Mouse (Mus musculus): ENCODE measurements around the gene Mfsd11.
A peak's percentile ranks its signal among the peaks of the same experiment; 100 is the strongest.
"Not testable (repeated sequence)": the region's sequence is repeated elsewhere in the genome, so short reads cannot be mapped to it uniquely, and the experiment has no call there.

Mfsd11 gene

GRCm38 (mm10) chr11:116881440-116881839, 29.2 kb downstream of the Mfsd11 start:
- peak; percentile 77 for DNase-seq (ENCODE audit: low read depth, low spot score)

- no peak for DNase-seq (ENCODE audit: low read depth, low spot score)
Measured at GRCm38 (mm10) chr11:116882446-116882845, 30.2 kb downstream of the Mfsd11 start.

GRCm38 (mm10) chr11:116884061-116884460, 31.8 kb downstream of the Mfsd11 start:
- DNase-seq (ENCODE audit: low read depth, low spot score), result no peak

DNA sequence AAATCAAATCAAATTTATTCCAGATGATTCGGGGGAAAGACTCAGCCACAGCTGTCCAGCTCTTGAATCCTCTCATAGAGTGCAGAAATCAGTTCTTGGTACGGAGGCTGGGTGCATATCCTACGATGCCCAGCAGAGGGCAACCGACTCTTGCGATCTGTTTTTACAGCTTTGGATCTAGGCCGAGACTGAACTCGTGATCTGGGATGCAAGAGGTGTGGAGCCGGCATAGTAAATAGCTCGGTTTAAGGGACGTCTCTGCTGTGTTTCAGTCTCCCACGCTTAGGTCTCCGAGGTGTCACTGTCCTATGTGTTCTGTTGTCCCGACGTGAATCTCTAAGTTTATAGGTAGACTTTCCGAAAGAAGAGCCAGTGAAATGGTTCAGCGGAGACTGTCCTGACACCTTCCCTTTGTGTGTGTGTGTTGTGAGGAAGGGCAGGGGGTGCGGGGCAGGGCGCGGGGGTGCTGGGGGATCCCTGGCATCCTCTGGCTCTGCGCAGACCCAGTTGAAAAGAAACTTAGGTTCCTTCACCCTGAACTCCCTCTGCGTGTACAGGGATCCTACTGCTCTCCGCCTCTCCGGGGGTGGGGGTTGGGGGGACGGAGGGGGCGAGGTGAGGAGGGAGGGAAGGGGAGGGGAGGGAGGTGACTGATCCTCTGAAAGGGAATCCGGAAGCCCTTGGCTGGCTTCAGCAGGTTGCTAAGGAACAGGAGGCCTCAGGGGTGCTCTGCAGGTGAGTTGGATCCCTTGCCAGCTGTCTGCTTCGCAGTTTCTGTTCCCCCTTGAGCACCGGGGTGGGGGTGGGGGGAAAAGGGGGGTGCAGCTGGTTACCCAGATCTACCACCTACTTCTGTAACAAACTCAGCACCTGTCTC, 33.3 kb downstream of the Mfsd11 start:
- DNase-seq (ENCODE audit: low read depth, low spot score), result peak; percentile 94

- no peak for DNase-seq (ENCODE audit: low read depth, low spot score)
Measured at GRCm38 (mm10) chr11:116887136-116887535, 34.9 kb downstream of the Mfsd11 start.

- peak; percentile 66 for DNase-seq (ENCODE audit: low read depth, low spot score)
Measured at GRCm38 (mm10) chr11:116893532-116894442, 41.5 kb downstream of the Mfsd11 start.

GRCm38 (mm10) chr11:116895402-116895801, 43.2 kb downstream of the Mfsd11 start:
- DNase-seq (ENCODE audit: low read depth, low spot score), result no peak

DNA sequence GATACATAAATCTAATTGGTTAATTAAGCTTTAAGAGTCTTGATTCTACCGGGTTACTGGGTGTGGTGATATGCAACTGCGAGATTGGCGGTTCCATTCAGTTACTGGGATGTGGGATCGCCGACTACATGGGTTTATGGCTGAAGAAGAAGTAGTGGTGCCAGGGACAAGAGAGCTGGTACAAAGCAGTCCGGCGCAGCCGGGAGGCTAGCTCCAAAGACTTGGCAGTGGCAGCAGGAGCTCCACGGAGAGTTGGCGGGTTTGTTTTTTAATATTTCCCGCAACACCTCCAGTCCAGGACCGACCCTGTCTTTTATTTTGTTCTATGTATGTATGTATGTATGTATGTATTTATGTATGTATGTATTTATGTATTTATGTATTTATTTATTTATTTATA, 47.0 kb downstream of the Mfsd11 start:
- DNase-seq (ENCODE audit: low read depth, low spot score), result no peak

- not testable (repeated sequence) for DNase-seq (ENCODE audit: low read depth, low spot score)
Measured at GRCm38 (mm10) chr11:116902588-116902987, 50.3 kb downstream of the Mfsd11 start.

DNA sequence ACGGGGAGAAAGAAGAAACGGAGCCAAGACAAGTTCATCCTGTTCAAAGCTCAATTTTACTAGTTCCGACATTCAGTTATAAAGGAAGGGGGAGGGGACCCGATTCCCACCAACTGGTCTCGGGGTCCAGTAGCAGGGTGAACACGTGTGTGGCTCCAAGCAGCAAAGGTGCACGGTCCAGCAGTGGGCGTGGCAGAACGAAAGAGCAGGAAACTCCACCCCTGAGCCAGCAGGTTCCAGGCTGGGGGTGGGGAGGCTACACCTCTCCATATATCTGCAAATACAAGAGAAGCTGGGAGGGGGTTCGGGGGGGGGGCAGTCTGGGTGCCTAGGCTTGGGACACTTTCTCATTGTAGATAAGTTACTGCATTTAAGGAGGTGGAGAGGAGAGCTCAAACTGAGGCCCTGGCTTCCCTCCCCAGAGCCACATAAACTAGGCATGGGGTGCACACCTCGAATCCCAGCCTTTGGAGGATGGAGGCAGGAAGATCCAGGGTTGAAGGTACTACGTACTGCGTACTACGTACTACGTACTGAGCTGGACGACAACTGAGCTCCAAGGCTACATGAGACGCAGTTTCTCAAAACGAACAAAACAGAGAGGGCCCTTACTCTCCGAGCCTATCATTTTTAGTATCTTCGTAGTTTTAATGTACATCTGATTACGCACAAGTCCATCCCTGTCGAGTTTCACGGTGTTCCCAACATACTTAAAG, 53.7 kb downstream of the Mfsd11 start:
- peak; percentile 58 for DNase-seq (ENCODE audit: low read depth, low spot score)

DNA sequence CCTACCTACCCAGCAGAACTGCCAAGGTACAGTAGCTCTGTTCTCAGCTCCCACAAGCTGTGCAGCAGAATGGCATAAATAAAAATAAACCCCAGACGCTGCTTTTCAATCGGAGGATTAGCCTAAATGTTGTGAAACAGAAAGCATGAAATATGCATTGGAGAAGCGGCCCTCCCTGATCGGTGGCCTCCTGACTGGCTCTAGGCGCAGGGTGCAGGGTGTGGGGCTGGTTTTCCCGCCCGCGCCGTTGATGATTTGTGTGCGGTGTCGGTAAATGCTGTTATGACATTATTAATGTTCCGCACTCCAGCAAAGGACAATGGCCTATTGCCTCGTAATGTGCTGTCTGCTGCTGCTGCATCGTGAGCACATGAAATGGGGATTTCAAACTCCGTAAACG, 61.3 kb downstream of the Mfsd11 start:
- peak; percentile 64 for DNase-seq (ENCODE audit: low read depth, low spot score)

- DNase-seq (ENCODE audit: low read depth, low spot score), result peak; percentile 51
Measured at GRCm38 (mm10) chr11:116914267-116914885, 62.1 kb downstream of the Mfsd11 start.

- DNase-seq (ENCODE audit: low read depth, low spot score), result no peak
Measured at GRCm38 (mm10) chr11:116915241-116915640, 63.0 kb downstream of the Mfsd11 start.

GRCm38 (mm10) chr11:116917361-116917760, 65.1 kb downstream of the Mfsd11 start:
- peak; percentile 47 for DNase-seq (ENCODE audit: low read depth, low spot score)

GRCm38 (mm10) chr11:116918323-116919185, 66.3 kb downstream of the Mfsd11 start, which contains the start of gene Mgat5b:
TSS of gene Mgat5b (plus strand) at chr11:116918863.
- peak; percentile 87 for DNase-seq (ENCODE audit: low read depth, low spot score)

DNA sequence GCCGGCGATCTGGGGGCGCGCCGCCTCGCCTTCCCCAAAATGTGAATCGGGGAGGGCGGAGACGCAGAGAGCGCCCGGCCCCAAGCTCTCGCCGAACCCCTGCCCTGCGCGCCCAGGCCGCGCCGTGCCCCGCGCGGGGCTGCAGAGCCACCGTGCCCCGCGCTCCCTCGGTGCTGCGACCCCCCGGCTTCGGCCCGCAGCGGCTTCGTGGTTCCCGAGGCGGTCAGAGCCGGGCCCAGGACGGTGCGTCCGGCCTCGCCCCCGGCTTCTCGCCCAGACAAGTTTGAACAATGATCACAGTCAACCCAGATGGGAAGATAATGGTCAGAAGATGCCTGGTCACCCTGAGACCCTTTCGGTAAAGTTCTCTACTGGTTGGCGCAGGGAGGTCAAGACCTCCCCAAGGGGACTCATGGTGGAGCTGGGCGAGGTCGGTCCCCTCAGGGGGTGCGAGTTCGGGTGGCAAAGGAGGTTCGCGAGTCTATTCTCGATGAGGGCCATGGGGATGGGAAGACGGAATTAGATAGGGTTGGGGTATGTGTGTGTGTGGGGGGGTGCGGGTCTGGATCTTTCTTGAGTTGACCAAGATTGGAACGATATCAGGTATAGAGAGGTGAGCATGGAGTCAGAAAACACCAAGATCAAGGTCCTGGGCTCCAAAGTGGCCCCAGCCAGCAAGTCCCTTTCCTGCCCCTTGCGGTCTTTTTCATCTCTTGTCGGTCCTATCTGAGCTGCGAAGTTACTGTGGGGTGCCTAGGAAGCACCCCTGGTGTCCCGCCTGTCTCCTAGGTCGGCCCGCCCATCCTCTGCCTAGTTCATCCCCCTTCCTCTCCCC, 67.2 kb downstream of the Mfsd11 start:
- DNase-seq (ENCODE audit: low read depth, low spot score), result no peak

- no peak for DNase-seq (ENCODE audit: low read depth, low spot score)
Measured at GRCm38 (mm10) chr11:116920746-116921145, 68.5 kb downstream of the Mfsd11 start.

- peak; percentile 73 for DNase-seq (ENCODE audit: low read depth, low spot score)
Measured at GRCm38 (mm10) chr11:116922058-116922457, 69.8 kb downstream of the Mfsd11 start.

Data from brain, adult 2 months (tissue).